Mouse (Mus musculus) testis, adult 2 months (tissue): ENCODE data around the gene Cacnb2.

Experiments
- CTCF ChIP-seq: fragments of 200-500 bp; IDR thresholded peaks from 2 replicates; pipeline ENCODE4 v1.5.1; 2012; ENCODE audit warnings: low read depth, mild to moderate bottlenecking, inconsistent platforms, low read length, moderate library complexity; ENCODE audit not compliant: control insufficient read depth, insufficient read depth, insufficient replicate concordance
- POLR2A ChIP-seq: fragments of 200-500 bp; IDR thresholded peaks from 2 replicates; pipeline ENCODE4 v1.6.1; 2012; ENCODE audit warnings: low read depth, mild to moderate bottlenecking, inconsistent platforms, low read length, moderate library complexity; ENCODE audit not compliant: control insufficient read depth

- TF ChIP-seq POLR2A (no peak), CTCF (no peak)
Observed at GRCm38 (mm10) chr2:14604791-14605190, 1.9 kb downstream of the Cacnb2 start.
